In genomic region chr15:100871107-100872011, GRCm38 (mm10) we compare ENCODE assay signal across 7 mouse cellular contexts. TPM values are rescaled to one million over a fixed set of nuclear protein-coding genes. Genes with fewer than 3 reads are reported as not detected.
A peak's percentile ranks its signal among the peaks of the same experiment; 100 is the strongest.
DNase-seq lines count a peak whose midpoint lies in the region; ATAC-seq and TF ChIP-seq lines count a peak whose summit lies in the region.

No protein-coding gene starts in this region.

- H3K4me3 ChIP-seq in forebrain, embryonic 13.5 days = peak overlapping the region; percentile 84
- peak overlapping the region; percentile 21 to 35; a peak in 2 of 4 replicates for H3K4me3 ChIP-seq in liver, embryonic 14.5 days (ENCODE audit: insufficient read depth in 1 of 2, low read depth in 2 of 2, low read length in 2 of 2)
- H3K4me3 ChIP-seq in stomach, embryonic 15.5 days (replicated peaks) = peak overlapping the region; percentile 62

- intact Hi-C loops in left cerebral cortex, postnatal 14 days (cut with DNase I) = loop anchor here (1.0 to 5.0 kb wide), 3 partner anchors 44 to 110 kb away; partner anchors contain the start of gene Slc4a8

- no peak for TF ChIP-seq CTCF in liver, embryonic 14.5 days (IDR thresholded peaks at IDR 0.05; ENCODE audit: low read depth)

- DNase-seq in left cerebral cortex, postnatal 14 days (ENCODE audit: low spot score in 2 of 2) = peak; percentile 38 to 39
- DNase-seq in left cerebral cortex, adult 8-10 months (ENCODE audit: low spot score in 2 of 2) = no peak
- DNase-seq in cerebellum, adult 9-11 months = peak; percentile 70
- no peak for DNase-seq in liver, embryonic 14.5 days (ENCODE audit: low read depth in 3 of 3, low spot score in 3 of 3)
- DNase-seq in c-Kit-positive CD71-positive TER-119-positive erythroid progenitor cells, embryonic 14.5 days (ENCODE audit: low spot score) = no peak

- H3K27me3 ChIP-seq in forebrain, embryonic 13.5 days = peaks cover 24% of the 10 kb centered on the region
- peaks cover 47% of the 10 kb centered on the region for H3K27me3 ChIP-seq in liver, embryonic 14.5 days (ENCODE audit: control insufficient read depth, insufficient read depth, low read length)
- peaks cover 43% of the 10 kb centered on the region for H3K27me3 ChIP-seq in stomach, embryonic 15.5 days (replicated peaks)

- peak overlapping the region; percentile 89 for H3K4me2 ChIP-seq in forebrain, embryonic 13.5 days
- peak overlapping the region; percentile 52 for H3K4me2 ChIP-seq in liver, embryonic 14.5 days (ENCODE audit: low read depth)
- peak overlapping the region; percentile 92 for H3K4me2 ChIP-seq in stomach, embryonic 15.5 days

- under 1% methylated on average over 52 of the region's 53 CpGs for WGBS in forebrain, embryonic 13.5 days
- 2% methylated on average over 53 of the region's 53 CpGs for WGBS in liver, embryonic 14.5 days (ENCODE audit: insufficient replicate concordance)
- under 1% methylated on average over 53 of the region's 53 CpGs for WGBS in stomach, embryonic 15.5 days

- H3K9ac ChIP-seq in forebrain, embryonic 13.5 days = peak overlapping the region; percentile 90
- no peak overlapping the region for H3K9ac ChIP-seq in liver, embryonic 14.5 days (replicated peaks)
- peak overlapping the region; percentile 29; the same call in 1 of the 2 replicates for H3K9ac ChIP-seq in stomach, embryonic 15.5 days

- H3K4me1 ChIP-seq in forebrain, embryonic 13.5 days = peaks cover 30% of the 10 kb centered on the region
- H3K4me1 ChIP-seq in liver, embryonic 14.5 days (replicated peaks; ENCODE audit: control insufficient read depth in 2 of 2, insufficient read depth in 2 of 2, low read length in 1 of 2) = no peaks in the 10 kb centered on the region
- 0 out of 2 replicates have a peak, but pooled peaks cover 11% of the 10 kb centered on the region for H3K4me1 ChIP-seq in stomach, embryonic 15.5 days

- TF ChIP-seq EP300 in liver, embryonic 14.5 days (IDR thresholded peaks at IDR 0.05; ENCODE audit: low read depth) = no peak

- H3K36me3 ChIP-seq in forebrain, embryonic 13.5 days (ENCODE audit: poor library complexity, severe bottlenecking) = no peaks in the 10 kb centered on the region
- no peaks in the 10 kb centered on the region for H3K36me3 ChIP-seq in liver, embryonic 14.5 days (replicated peaks; ENCODE audit: control insufficient read depth, insufficient read depth, low read depth)
- no peaks in the 10 kb centered on the region for H3K36me3 ChIP-seq in stomach, embryonic 15.5 days

- peak overlapping the region; percentile 81 for H3K27ac ChIP-seq in forebrain, embryonic 13.5 days
- no peak overlapping the region for H3K27ac ChIP-seq in liver, embryonic 14.5 days
- H3K27ac ChIP-seq in stomach, embryonic 15.5 days = no peak overlapping the region

- peaks cover 2% of the 10 kb centered on the region; the same call in 1 of the 2 replicates for H3K9me3 ChIP-seq in forebrain, embryonic 13.5 days (replicated peaks)
- H3K9me3 ChIP-seq in liver, embryonic 14.5 days (ENCODE audit: control insufficient read depth, low read length) = no peaks in the 10 kb centered on the region
- no peaks in the 10 kb centered on the region for H3K9me3 ChIP-seq in stomach, embryonic 15.5 days

- ATAC-seq in forebrain, embryonic 13.5 days = peak; percentile 72
- no peak for ATAC-seq in liver, embryonic 14.5 days (ENCODE audit: insufficient read depth)
- ATAC-seq in stomach, embryonic 15.5 days (ENCODE audit: insufficient read depth, low FRiP score, low read depth) = no peak; the same call in 1 of the 2 replicates

RNA-seq across cellular contexts. Expression of gene Scn8a, which starts 1.7 kb away (rescaled TPM):
- total RNA-seq in left cerebral cortex, postnatal 14 days (2021) = 100 to 1,000 TPM; 203 to 219 TPM
- total RNA-seq in left cerebral cortex, adult 8-10 months (2022) = 100 to 1,000 TPM; 200 to 226 (median 209) TPM
- polyA plus RNA-seq in forebrain, embryonic 13.5 days (2015; fragmentation: Nextera tagmentation; extraction: Ambion mirVana) = 13.3 and 17.1 TPM in 2 replicates
- polyA plus RNA-seq in liver, embryonic 14.5 days (2012; rRNA removed) = 0.13 and 0.21 TPM in 2 replicates
- polyA plus RNA-seq in liver, embryonic 14.5 days (2014; fragmentation: Nextera tagmentation; extraction: Ambion mirVana) = 0.41 TPM in 1 of 2 replicates, not detected in the other
- 2.2 and 2.9 TPM in 2 replicates for polyA plus RNA-seq in stomach, embryonic 15.5 days (2015; fragmentation: Nextera tagmentation; extraction: Ambion mirVana)

Comparison
In these comparisons a context has a peak if more than half of its experiments do, and no peak if none do; other contexts are left out.
1. DNase-seq: peak in left cerebral cortex, postnatal 14 days (2 of 2) and cerebellum, adult 9-11 months (single experiment); none in left cerebral cortex, adult 8-10 months (0 of 2), liver, embryonic 14.5 days (0 of 3) and c-Kit-positive CD71-positive TER-119-positive erythroid progenitor cells, embryonic 14.5 days (single experiment).
2. H3K4me3 ChIP-seq: peak in every context shown above with its lines; median percentile 84 in forebrain, embryonic 13.5 days; 62 in stomach, embryonic 15.5 days; 28 in liver, embryonic 14.5 days.
3. Peak in every context shown above with its lines, with median percentiles within 50 percentile points of each other: H3K4me2 ChIP-seq.